Mouse (Mus musculus): ENCODE results near the gene Phyhipl. TPM values are rescaled to one million over a fixed set of nuclear protein-coding genes. Genes with fewer than 3 reads are reported as not detected.

Gene Phyhipl
- total RNA-seq, 1 experiment from 2014 or later, result 0.47 TPM

- ATAC-seq (ENCODE audit: extremely low read depth, insufficient number of reproducible peaks, low FRiP score, poor library complexity, severe bottlenecking), result no peak
Measured at GRCm38 (mm10) chr10:70540456-70541195, 115.1 kb downstream of the Phyhipl start.

GRCm38 (mm10) chr10:70539251-70539650, 116.5 kb downstream of the Phyhipl start:
- no peak for ATAC-seq (ENCODE audit: extremely low read depth, insufficient number of reproducible peaks, low FRiP score, poor library complexity, severe bottlenecking)

- no peak for ATAC-seq (ENCODE audit: extremely low read depth, insufficient number of reproducible peaks, low FRiP score, poor library complexity, severe bottlenecking)
Measured at GRCm38 (mm10) chr10:70537694-70538093, 118.1 kb downstream of the Phyhipl start.

- no peak for ATAC-seq (ENCODE audit: extremely low read depth, insufficient number of reproducible peaks, low FRiP score, poor library complexity, severe bottlenecking)
Measured at GRCm38 (mm10) chr10:70535401-70535800, 120.4 kb downstream of the Phyhipl start.

- no peak for ATAC-seq (ENCODE audit: extremely low read depth, insufficient number of reproducible peaks, low FRiP score, poor library complexity, severe bottlenecking)
Measured at GRCm38 (mm10) chr10:70534571-70534970, 121.2 kb downstream of the Phyhipl start.

- ATAC-seq (ENCODE audit: extremely low read depth, insufficient number of reproducible peaks, low FRiP score, poor library complexity, severe bottlenecking), result no peak
Measured at GRCm38 (mm10) chr10:70533986-70534385, 121.8 kb downstream of the Phyhipl start.

GRCm38 (mm10) chr10:70533301-70533781, 122.4 kb downstream of the Phyhipl start:
- no peak for ATAC-seq (ENCODE audit: extremely low read depth, insufficient number of reproducible peaks, low FRiP score, poor library complexity, severe bottlenecking)

- no peak for ATAC-seq (ENCODE audit: extremely low read depth, insufficient number of reproducible peaks, low FRiP score, poor library complexity, severe bottlenecking)
Measured at GRCm38 (mm10) chr10:70532249-70532648, 123.5 kb downstream of the Phyhipl start.

- ATAC-seq (ENCODE audit: extremely low read depth, insufficient number of reproducible peaks, low FRiP score, poor library complexity, severe bottlenecking), result no peak
Measured at GRCm38 (mm10) chr10:70530185-70530823, 125.5 kb downstream of the Phyhipl start.

GRCm38 (mm10) chr10:70521379-70521778, 134.4 kb downstream of the Phyhipl start:
- ATAC-seq (ENCODE audit: extremely low read depth, insufficient number of reproducible peaks, low FRiP score, poor library complexity, severe bottlenecking), result no peak

- ATAC-seq (ENCODE audit: extremely low read depth, insufficient number of reproducible peaks, low FRiP score, poor library complexity, severe bottlenecking), result no peak
Measured at GRCm38 (mm10) chr10:70520143-70521131, 135.3 kb downstream of the Phyhipl start.

GRCm38 (mm10) chr10:70519640-70520099, 136.1 kb downstream of the Phyhipl start:
- ATAC-seq (ENCODE audit: extremely low read depth, insufficient number of reproducible peaks, low FRiP score, poor library complexity, severe bottlenecking), result no peak

- no peak for ATAC-seq (ENCODE audit: extremely low read depth, insufficient number of reproducible peaks, low FRiP score, poor library complexity, severe bottlenecking)
Measured at GRCm38 (mm10) chr10:70516661-70517060, 139.1 kb downstream of the Phyhipl start.

GRCm38 (mm10) chr10:70514848-70515247, 140.9 kb downstream of the Phyhipl start:
- ATAC-seq (ENCODE audit: extremely low read depth, insufficient number of reproducible peaks, low FRiP score, poor library complexity, severe bottlenecking), result no peak

- ATAC-seq (ENCODE audit: extremely low read depth, insufficient number of reproducible peaks, low FRiP score, poor library complexity, severe bottlenecking), result no peak
Measured at GRCm38 (mm10) chr10:70507880-70508279, 147.9 kb downstream of the Phyhipl start.

Measured in neutrophil, adult 5-6 weeks (primary cell).